Mouse (Mus musculus) cerebellum, adult 2 months (tissue): ENCODE data around the gene Slc39a9. TPM values are rescaled to one million over a fixed set of nuclear protein-coding genes. Genes with fewer than 3 reads are reported as not detected.

ENCODE experiments used
- DNase-seq, 2 experiments: peaks; one replicate each; pipeline ENCODE4 v3.0.0; 2021
- H3K27ac ChIP-seq: fragments of 200-500 bp; 2 replicates; pipeline ENCODE4 v1.5.1; 2012; ENCODE audit warnings: low read length, control low read depth, inconsistent platforms; ENCODE audit not compliant: insufficient read depth
- H3K27me3 ChIP-seq: fragments of 200-500 bp; 2 replicates; pipeline ENCODE4 v1.6.1; 2012; ENCODE audit warnings: inconsistent platforms, mild to moderate bottlenecking, low read length, moderate library complexity; ENCODE audit not compliant: control insufficient read depth, insufficient read depth
- H3K4me1 ChIP-seq: fragments of 200-500 bp; 2 replicates; pipeline ENCODE4 v1.6.1; 2011; ENCODE audit warnings: low read length; ENCODE audit not compliant: control insufficient read depth, insufficient read depth
- H3K4me3 ChIP-seq: fragments of 200-500 bp; replicated peaks from 2 replicates; pipeline ENCODE3; 2011; ENCODE audit warnings: mild to moderate bottlenecking, low read depth, low read length, control low read depth; ENCODE audit not compliant: insufficient read depth
- CTCF ChIP-seq: fragments of 200-500 bp; IDR thresholded peaks from 2 replicates; pipeline ENCODE4 v1.5.1; 2011; ENCODE audit warnings: low read depth, mild to moderate bottlenecking, control low read depth, low read length, moderate library complexity, borderline replicate concordance; ENCODE audit not compliant: insufficient read depth
- POLR2A ChIP-seq: fragments of 200-500 bp; IDR thresholded peaks from 2 replicates; pipeline ENCODE4 v1.6.1; 2011; ENCODE audit warnings: low read length, control low read depth, borderline replicate concordance; ENCODE audit not compliant: insufficient read depth
- WGBS: fragments of 180-500 bp; shearing (Covaris S2); methylation state at CpG from one replicate; pipeline ENCODE4 v1.1.7; 2018; 5-methylcytosine and 5-hydroxymethylcytosine counted together
- polyA plus RNA-seq: library from polyadenylated mRNA; depleted of rRNA; stranded (reverse); fragments of >200 nt; gene quantifications from 2 replicates; pipeline ENCODE4 v1.2.3, GENCODE M21; 2012

Slc39a9 gene
- polyA plus RNA-seq, 1 experiment, result 31.9 TPM

- no peak overlapping the region for H3K27ac ChIP-seq
- TF ChIP-seq CTCF, result no peak
- no peak for TF ChIP-seq POLR2A
- no peak overlapping the region for H3K4me3 ChIP-seq
- no peak for DNase-seq
- peaks cover 15% of the 10 kb centered on the region; the same call in 1 of the 2 replicates for H3K4me1 ChIP-seq
- 43% methylated on average over 9 of the region's 9 CpGs for WGBS
- no peaks in the 10 kb centered on the region for H3K27me3 ChIP-seq
Observed at GRCm38 (mm10) chr12:80601597-80602269, 42.0 kb upstream of the Slc39a9 start.

GRCm38 (mm10) chr12:80602432-80602831 lies 41.3 kb upstream of the Slc39a9 start:
- Histone ChIP-seq H3K4me3 (no peak overlapping the region), H3K27ac (no peak overlapping the region), H3K4me1 (peaks cover 15% of the 10 kb centered on the region; the same call in 1 of the 2 replicates), H3K27me3 (no peaks in the 10 kb centered on the region)
- no peak for DNase-seq
- TF ChIP-seq CTCF (no peak), POLR2A (no peak)
- 90% methylated on average over 5 of the region's 5 CpGs for WGBS

GRCm38 (mm10) chr12:80603566-80603965 lies 40.1 kb upstream of the Slc39a9 start:
- no peak overlapping the region for H3K27ac ChIP-seq

GRCm38 (mm10) chr12:80604218-80604617 lies 39.5 kb upstream of the Slc39a9 start:
- no peak overlapping the region for H3K4me3 ChIP-seq
- no peak for DNase-seq
- no peak overlapping the region for H3K27ac ChIP-seq
- H3K27me3 ChIP-seq, result no peaks in the 10 kb centered on the region
- peaks cover 3% of the 10 kb centered on the region; the same call in 1 of the 2 replicates for H3K4me1 ChIP-seq
- WGBS, result 80% methylated on average over 2 of the region's 2 CpGs
- TF ChIP-seq POLR2A (no peak), CTCF (no peak)

More at GRCm38 (mm10) chr12:80603566-80603965, 40.1 kb upstream of the Slc39a9 start:
- no peak overlapping the region for H3K4me3 ChIP-seq
- TF ChIP-seq CTCF (no peak), POLR2A (no peak)
- peak in 1 of 2 experiments; percentile 23 for DNase-seq
- peaks cover 9% of the 10 kb centered on the region; the same call in 1 of the 2 replicates for H3K4me1 ChIP-seq
- WGBS, result 13% methylated on average over 4 of the region's 4 CpGs
- no peaks in the 10 kb centered on the region for H3K27me3 ChIP-seq

GRCm38 (mm10) chr12:80608576-80608975 lies 35.1 kb upstream of the Slc39a9 start:
- H3K27me3 ChIP-seq, result no peaks in the 10 kb centered on the region
- H3K27ac ChIP-seq, result no peak overlapping the region
- no peaks in the 10 kb centered on the region for H3K4me1 ChIP-seq
- WGBS, result 80% methylated on average over 1 of the region's 1 CpGs
- DNase-seq, result no peak
- no peak overlapping the region for H3K4me3 ChIP-seq
- no peak for TF ChIP-seq POLR2A
- TF ChIP-seq CTCF, result no peak

GRCm38 (mm10) chr12:80609928-80610327 lies 33.8 kb upstream of the Slc39a9 start:
- H3K4me1 ChIP-seq, result no peaks in the 10 kb centered on the region
- TF ChIP-seq POLR2A, result no peak
- no peak for TF ChIP-seq CTCF
- no peak overlapping the region for H3K4me3 ChIP-seq
- H3K27ac ChIP-seq, result no peak overlapping the region
- WGBS, result 65% methylated on average over 3 of the region's 3 CpGs
- no peak for DNase-seq
- no peaks in the 10 kb centered on the region for H3K27me3 ChIP-seq

GRCm38 (mm10) chr12:80612113-80612791 lies 31.4 kb upstream of the Slc39a9 start:
- DNase-seq, result no peak
- Histone ChIP-seq H3K4me1 (no peaks in the 10 kb centered on the region), H3K4me3 (no peak overlapping the region), H3K27me3 (no peaks in the 10 kb centered on the region), H3K27ac (no peak overlapping the region)
- TF ChIP-seq CTCF (no peak), POLR2A (no peak)
- 68% methylated on average over 9 of the region's 9 CpGs for WGBS

GRCm38 (mm10) chr12:80615371-80616257 lies 28.1 kb upstream of the Slc39a9 start:
- no peak for TF ChIP-seq POLR2A
- TF ChIP-seq CTCF, result no peak
- DNase-seq, result no peak
- WGBS, result 59% methylated on average over 7 of the region's 7 CpGs
- Histone ChIP-seq H3K4me1 (no peaks in the 10 kb centered on the region), H3K27ac (no peak overlapping the region), H3K4me3 (no peak overlapping the region), H3K27me3 (no peaks in the 10 kb centered on the region)
